Mouse (Mus musculus) megakaryocyte progenitor cell, adult 5-6 weeks (primary cell): ENCODE measurements at regions not wholly inside any gene's neighbourhood (a gene's known extent, or its start where the extent isn't known, plus 50 kb on each side); places are given as distances from the start of the nearest gene placed in this dataset.
A peak's percentile ranks its signal among the peaks of the same experiment; 100 is the strongest.

ENCODE experiments used
- ATAC-seq: replicated peaks from 2 replicates; pipeline ENCODE4 v1.8.0; 2016; ENCODE audit warnings: mild to moderate bottlenecking, moderate TSS enrichment, inconsistent platforms; ENCODE audit not compliant: poor library complexity

GRCm38 (mm10) chr4:74466081-74466480 lies 223.8 kb downstream of the Kdm4c start:
- ATAC-seq, result no peak

- ATAC-seq, result no peak
Measured at GRCm38 (mm10) chr4:74512489-74512888, 270.2 kb downstream of the Kdm4c start.

GRCm38 (mm10) chr4:74553888-74554287 lies 311.6 kb downstream of the Kdm4c start:
- ATAC-seq, result no peak

- ATAC-seq, result peak; percentile 85
Measured at GRCm38 (mm10) chr4:74563565-74563964, 321.3 kb downstream of the Kdm4c start.

GRCm38 (mm10) chr4:74586400-74586799 lies 344.1 kb downstream of the Kdm4c start:
- no peak for ATAC-seq

GRCm38 (mm10) chr4:74587125-74587524 lies 344.8 kb downstream of the Kdm4c start:
- ATAC-seq, result no peak

- no peak for ATAC-seq
Measured at GRCm38 (mm10) chr4:74588761-74589160, 346.5 kb downstream of the Kdm4c start.

- ATAC-seq, result no peak
Measured at GRCm38 (mm10) chr4:74613032-74613431, 370.7 kb downstream of the Kdm4c start.
